Mouse (Mus musculus) midbrain, embryonic 12.5 days (tissue): ENCODE measurements around the gene Zfp180. TPM values are rescaled to one million over a fixed set of nuclear protein-coding genes. Genes with fewer than 3 reads are reported as not detected.
"Not testable (repeated sequence)": the region's sequence is repeated elsewhere in the genome, so short reads cannot be mapped to it uniquely, and the experiment has no call there.

Experiments
- ATAC-seq: fragments of 200-750 bp; cut with Nextera tagmentation; 2 replicates; pipeline ENCODE4 v1.8.0; 2017; ENCODE audit warnings: low read depth, moderate TSS enrichment, moderate library complexity; ENCODE audit not compliant: low FRiP score
- H3K27ac ChIP-seq: fragments of 300-500 bp; sonication (generic); replicated peaks from 2 replicates; pipeline ENCODE4 v1.5.1; 2016; ENCODE audit warnings: mild to moderate bottlenecking
- H3K27me3 ChIP-seq: fragments of 300-500 bp; sonication (generic); 2 replicates; pipeline ENCODE4 v1.6.1; 2016; ENCODE audit warnings: mild to moderate bottlenecking
- H3K36me3 ChIP-seq: fragments of 300-500 bp; sonication (generic); 2 replicates; pipeline ENCODE4 v1.6.1; 2016
- H3K4me1 ChIP-seq: fragments of 300-500 bp; sonication (generic); 2 replicates; pipeline ENCODE4 v1.6.1; 2016
- H3K4me2 ChIP-seq: fragments of 300-500 bp; sonication (generic); replicated peaks from 2 replicates; pipeline ENCODE4 v1.6.1; 2016; ENCODE audit warnings: mild to moderate bottlenecking, moderate library complexity
- H3K4me3 ChIP-seq: fragments of 300-500 bp; sonication (generic); 2 replicates; pipeline ENCODE4 v1.5.1; 2016; ENCODE audit warnings: mild to moderate bottlenecking
- H3K9ac ChIP-seq: fragments of 300-500 bp; sonication (generic); replicated peaks from 2 replicates; pipeline ENCODE4 v1.6.1; 2016; ENCODE audit warnings: mild to moderate bottlenecking, moderate library complexity
- H3K9me3 ChIP-seq: fragments of 300-500 bp; sonication (generic); 2 replicates; pipeline ENCODE4 v1.6.1; 2016; ENCODE audit warnings: mild to moderate bottlenecking
- WGBS: fragments of 180-500 bp; shearing (Covaris S2); methylation state at CpG from one replicate; pipeline ENCODE4 v1.1.7; 2016; 5-methylcytosine and 5-hydroxymethylcytosine counted together
- polyA plus RNA-seq: library from polyadenylated mRNA; unstranded; fragments of >200 nt; fragmentation: Nextera tagmentation; extraction: Ambion mirVana; gene quantifications from 2 replicates; pipeline ENCODE4 v1.2.1, GENCODE M21; 2016

Gene Zfp180
- 32.4 and 34.9 TPM in 2 replicates for polyA plus RNA-seq

- H3K36me3 ChIP-seq: peaks cover 21% of the 10 kb centered on the region
- WGBS: 15% methylated on average over 44 of the region's 44 CpGs
- H3K27ac ChIP-seq: peak within 1 kb of the TSS; percentile 67
Measured at GRCm38 (mm10) chr7:24081634-24082431, at the start of gene Zfp180. Zfp180 (plus strand) TSS chr7:24081924.

DNA sequence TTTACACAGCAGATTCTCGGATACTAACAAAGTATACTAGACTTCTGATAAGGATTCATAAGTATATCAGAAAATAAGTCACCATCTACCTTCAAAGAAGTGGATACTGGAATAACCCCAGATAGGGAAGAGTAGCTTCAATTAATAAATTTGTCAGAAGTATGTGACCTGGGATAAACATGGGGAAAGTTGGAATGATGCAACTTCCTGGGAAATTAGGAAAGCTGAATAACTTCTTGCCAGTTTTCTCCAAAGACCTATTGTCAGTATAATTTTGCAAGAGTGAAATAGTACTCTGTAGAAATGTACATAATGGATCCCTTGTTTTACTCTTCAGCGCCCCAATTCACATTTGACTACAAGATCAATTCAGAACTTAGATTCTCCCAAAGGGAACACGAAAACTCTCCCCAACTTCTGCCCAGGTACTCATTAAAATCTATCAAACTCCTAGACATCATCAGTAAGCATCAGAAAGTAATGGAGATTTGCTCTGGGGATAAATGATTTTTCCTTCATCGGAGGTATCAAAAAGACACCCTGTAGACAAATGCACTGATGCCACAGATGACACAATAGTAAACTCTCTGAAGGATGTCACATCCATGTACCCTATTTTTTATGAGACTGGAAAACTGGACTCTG is 28.9 kb upstream of the Zfp180 start, which contains the start of gene Vmn1r183:
TSS of gene Vmn1r183 (plus strand) at position 595 of the 645 bp plus-strand sequence.
- H3K36me3 ChIP-seq: no peaks in the 10 kb centered on the region
- H3K27me3 ChIP-seq: no peaks in the 10 kb centered on the region
- H3K9ac ChIP-seq: no peak within 1 kb of the TSS
- H3K4me1 ChIP-seq: no peaks in the 10 kb centered on the region
- no peak for ATAC-seq
- no peak within 1 kb of the TSS for H3K27ac ChIP-seq
- no peak within 1 kb of the TSS for H3K4me2 ChIP-seq
- WGBS: 73% methylated on average over 4 of the region's 4 CpGs
- no peaks in the 10 kb centered on the region for H3K9me3 ChIP-seq
- H3K4me3 ChIP-seq: no peak within 1 kb of the TSS

More at GRCm38 (mm10) chr7:24081634-24082431, at the start of gene Zfp180:
- ATAC-seq: peak; percentile 95
- peak within 1 kb of the TSS; percentile 78 for H3K4me2 ChIP-seq
- peak within 1 kb of the TSS; percentile 55 for H3K4me3 ChIP-seq
- H3K27me3 ChIP-seq: 0 out of 2 replicates have a peak, but pooled peaks cover 6% of the 10 kb centered on the region
- H3K9me3 ChIP-seq: peaks cover 17% of the 10 kb centered on the region
- H3K9ac ChIP-seq: peak within 1 kb of the TSS; percentile 54
- peaks cover 12% of the 10 kb centered on the region for H3K4me1 ChIP-seq

- not testable (repeated sequence) for H3K27ac ChIP-seq, H3K9me3 ChIP-seq, H3K4me1 ChIP-seq, ATAC-seq, H3K4me3 ChIP-seq, H3K9ac ChIP-seq, H3K4me2 ChIP-seq, H3K27me3 ChIP-seq, H3K36me3 ChIP-seq
- WGBS: 33% methylated on average over 1 of the region's 1 CpGs
Measured at GRCm38 (mm10) chr7:24074424-24074823, 7.3 kb upstream of the Zfp180 start.

DNA sequence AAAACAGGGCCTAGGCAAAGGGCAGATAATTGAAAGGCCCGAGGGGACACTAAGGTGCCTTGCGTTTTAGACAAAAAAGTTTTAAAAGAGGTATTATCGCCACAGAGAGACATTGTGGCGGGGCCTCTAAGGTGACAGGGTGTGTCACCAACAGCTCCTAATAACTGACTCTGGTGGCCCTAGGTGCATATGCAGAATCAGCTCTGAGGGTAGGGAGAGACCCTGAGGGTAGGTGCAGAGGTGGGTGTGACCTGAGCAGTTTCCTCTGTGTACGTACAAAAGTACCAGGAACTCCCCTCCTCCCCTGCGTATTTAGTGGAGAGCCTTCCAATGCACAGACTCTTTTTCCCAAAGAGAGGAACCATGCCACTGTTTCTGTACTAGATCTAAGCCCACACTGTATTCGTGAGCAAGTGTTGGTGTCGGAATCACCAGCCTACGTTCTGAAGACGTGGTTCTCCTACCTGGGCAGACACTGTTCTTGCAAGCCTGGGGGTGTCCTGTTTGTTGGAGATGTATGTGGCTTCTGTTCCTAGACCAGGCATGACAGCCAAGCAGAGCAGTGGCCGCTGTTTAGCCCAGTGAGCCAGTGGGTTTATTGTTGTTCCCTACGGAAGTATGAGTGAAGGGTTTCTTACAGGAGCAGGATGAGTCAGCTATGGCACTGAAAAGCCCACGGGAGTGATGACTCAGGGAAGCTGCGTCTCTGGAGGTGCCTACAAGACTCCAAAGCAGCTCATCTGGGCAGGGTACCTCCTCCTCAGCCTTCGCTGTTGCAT is 922 bp downstream of the Zfp180 start:
- 0 out of 2 replicates have a peak, but pooled peaks cover 6% of the 10 kb centered on the region for H3K27me3 ChIP-seq
- H3K9ac ChIP-seq: peak overlapping the region; percentile 54
- 60% methylated on average over 15 of the region's 15 CpGs for WGBS
- H3K4me1 ChIP-seq: peaks cover 12% of the 10 kb centered on the region
- peak overlapping the region; percentile 55 for H3K4me3 ChIP-seq
- peak overlapping the region; percentile 67; the same call in 1 of the 2 replicates for H3K27ac ChIP-seq
- peaks cover 29% of the 10 kb centered on the region for H3K36me3 ChIP-seq
- H3K4me2 ChIP-seq: peak overlapping the region; percentile 78
- peaks cover 22% of the 10 kb centered on the region for H3K9me3 ChIP-seq
- peak; percentile 27 for ATAC-seq

GRCm38 (mm10) chr7:24086871-24087270 is 5.1 kb downstream of the Zfp180 start:
- 95% methylated on average over 4 of the region's 4 CpGs for WGBS
- H3K9ac ChIP-seq: no peak overlapping the region
- H3K4me3 ChIP-seq: no peak overlapping the region
- H3K36me3 ChIP-seq: peaks cover 46% of the 10 kb centered on the region
- no peak for ATAC-seq
- H3K4me1 ChIP-seq: peaks cover 12% of the 10 kb centered on the region
- no peaks in the 10 kb centered on the region for H3K27me3 ChIP-seq
- no peak overlapping the region for H3K27ac ChIP-seq
- H3K9me3 ChIP-seq: peaks cover 31% of the 10 kb centered on the region
- no peak overlapping the region for H3K4me2 ChIP-seq

- H3K4me1 ChIP-seq: peaks cover 9% of the 10 kb centered on the region
- H3K27me3 ChIP-seq: no peaks in the 10 kb centered on the region
- H3K27ac ChIP-seq: no peak overlapping the region
- H3K4me3 ChIP-seq: no peak overlapping the region
- H3K4me2 ChIP-seq: no peak overlapping the region
- peaks cover 50% of the 10 kb centered on the region for H3K36me3 ChIP-seq
- ATAC-seq: no peak
- 96% methylated on average over 12 of the region's 12 CpGs for WGBS
- H3K9me3 ChIP-seq: peaks cover 31% of the 10 kb centered on the region
- H3K9ac ChIP-seq: no peak overlapping the region
Measured at GRCm38 (mm10) chr7:24087485-24088125, 5.9 kb downstream of the Zfp180 start.

DNA sequence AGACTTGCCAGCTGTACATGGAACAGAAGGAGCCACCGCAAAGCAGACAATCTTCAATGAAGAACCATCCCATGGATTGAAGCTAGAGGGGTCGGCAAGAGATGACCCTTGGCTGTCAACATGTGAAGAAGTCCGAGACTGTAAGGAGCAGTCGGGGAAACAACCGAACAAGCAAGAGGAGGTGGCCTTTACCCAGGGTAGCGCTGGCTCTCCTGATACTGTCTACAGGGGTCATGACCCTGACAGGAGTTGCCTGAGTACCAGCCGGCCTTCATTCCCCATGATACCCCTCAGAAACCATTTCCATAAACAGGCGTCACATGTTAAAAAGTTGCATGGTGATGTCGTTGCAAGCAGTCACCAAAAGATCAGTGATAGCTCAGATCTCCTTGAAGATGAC is 22.7 kb downstream of the Zfp180 start:
- no peaks in the 10 kb centered on the region for H3K27me3 ChIP-seq
- 93% methylated on average over 9 of the region's 9 CpGs for WGBS
- no peak overlapping the region for H3K4me3 ChIP-seq
- no peak overlapping the region for H3K4me2 ChIP-seq
- no peak overlapping the region for H3K9ac ChIP-seq
- no peaks in the 10 kb centered on the region for H3K4me1 ChIP-seq
- peaks cover 100% of the 10 kb centered on the region for H3K36me3 ChIP-seq
- no peak overlapping the region for H3K27ac ChIP-seq
- H3K9me3 ChIP-seq: peaks cover 96% of the 10 kb centered on the region
- no peak for ATAC-seq

- Histone ChIP-seq H3K4me1 (no peaks in the 10 kb centered on the region), H3K36me3 (peaks cover 95% of the 10 kb centered on the region), H3K9ac (no peak overlapping the region), H3K4me3 (no peak overlapping the region), H3K27me3 (no peaks in the 10 kb centered on the region), H3K27ac (no peak overlapping the region), H3K9me3 (peaks cover 92% of the 10 kb centered on the region), H3K4me2 (no peak overlapping the region)
- ATAC-seq: peak; percentile 27; the same call in 1 of the 2 replicates
- WGBS: 95% methylated on average over 18 of the region's 18 CpGs
Measured at GRCm38 (mm10) chr7:24105144-24105703, 23.5 kb downstream of the Zfp180 start.

DNA sequence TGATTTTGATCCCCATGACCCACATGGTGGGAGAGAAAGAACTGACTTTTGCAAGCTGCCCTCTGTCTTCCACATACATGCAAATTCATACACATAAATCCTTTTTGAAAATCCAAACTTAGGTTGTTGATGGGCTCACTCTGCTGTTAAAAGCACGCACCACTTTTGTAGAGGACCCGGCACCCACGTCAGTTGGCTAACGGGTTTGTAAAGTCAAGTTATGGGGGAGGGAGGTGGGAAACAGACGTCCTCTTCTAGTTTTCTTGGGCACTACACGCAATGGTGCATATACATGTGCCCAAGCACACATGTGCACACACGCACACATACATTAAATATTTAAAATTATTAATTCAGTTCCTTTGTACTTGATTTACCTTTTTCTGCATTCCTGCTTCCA is 29.1 kb downstream of the Zfp180 start:
- Histone ChIP-seq H3K27me3 (no peaks in the 10 kb centered on the region), H3K27ac (no peak overlapping the region), H3K4me1 (peaks cover 7% of the 10 kb centered on the region), H3K9ac (no peak overlapping the region), H3K4me2 (no peak overlapping the region), H3K9me3 (peaks cover 37% of the 10 kb centered on the region), H3K4me3 (no peak overlapping the region), H3K36me3 (peaks cover 39% of the 10 kb centered on the region)
- no peak for ATAC-seq
- WGBS: 96% methylated on average over 7 of the region's 7 CpGs

DNA sequence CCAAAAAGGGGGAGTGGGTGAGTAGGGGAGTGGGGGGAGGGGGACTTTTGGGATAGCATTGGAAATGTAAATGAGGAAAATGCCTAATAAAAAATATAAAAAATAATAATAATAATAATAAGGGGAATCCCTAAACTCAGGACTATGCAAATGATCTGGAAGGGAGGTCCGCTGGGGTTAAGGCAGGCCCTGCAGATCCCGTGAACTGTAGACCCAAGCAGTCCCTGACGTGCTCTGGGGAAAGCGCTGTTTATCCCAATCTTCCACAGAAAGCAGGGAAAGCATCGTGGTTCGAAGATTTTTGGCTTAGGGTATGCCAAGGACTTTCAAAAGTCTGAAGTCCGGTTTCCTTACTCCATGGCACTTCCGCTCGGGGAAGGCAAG is 30.0 kb downstream of the Zfp180 start:
- Histone ChIP-seq H3K4me3 (peak overlapping the region; percentile 68), H3K4me1 (peaks cover 7% of the 10 kb centered on the region), H3K9me3 (peaks cover 27% of the 10 kb centered on the region), H3K27me3 (no peaks in the 10 kb centered on the region), H3K4me2 (peak overlapping the region; percentile 78), H3K9ac (peak overlapping the region; percentile 44; the same call in 1 of the 2 replicates), H3K27ac (no peak overlapping the region), H3K36me3 (peaks cover 29% of the 10 kb centered on the region)
- peak; percentile 82 for ATAC-seq
- WGBS: 4% methylated on average over 9 of the region's 9 CpGs
